Mouse (Mus musculus) C2C12 (cell line): ENCODE data around the gene Dnaaf1.

Experiments
- CEBPB ChIP-seq: IDR thresholded peaks from one replicate; pipeline ENCODE4 v1.6.1; 2011; ENCODE audit warnings: low read depth, mild to moderate bottlenecking, control low read depth, moderate library complexity
- CTCF ChIP-seq: IDR thresholded peaks from one replicate; pipeline ENCODE4 v1.5.1; 2011; ENCODE audit not compliant: control insufficient read depth, insufficient read depth, insufficient read length
- MAX ChIP-seq: IDR thresholded peaks from one replicate; pipeline ENCODE4 v1.6.1; 2011; ENCODE audit warnings: mild to moderate bottlenecking, control low read depth
- MYOG ChIP-seq: IDR thresholded peaks from one replicate; pipeline ENCODE4 v1.6.1; 2011; ENCODE audit not compliant: control insufficient read depth, insufficient read length; ENCODE audit errors: extremely low read depth
- USF1 ChIP-seq: IDR thresholded peaks from one replicate; pipeline ENCODE4 v1.6.1; 2011; ENCODE audit warnings: low read depth, mild to moderate bottlenecking, control low read depth, moderate library complexity

DNA sequence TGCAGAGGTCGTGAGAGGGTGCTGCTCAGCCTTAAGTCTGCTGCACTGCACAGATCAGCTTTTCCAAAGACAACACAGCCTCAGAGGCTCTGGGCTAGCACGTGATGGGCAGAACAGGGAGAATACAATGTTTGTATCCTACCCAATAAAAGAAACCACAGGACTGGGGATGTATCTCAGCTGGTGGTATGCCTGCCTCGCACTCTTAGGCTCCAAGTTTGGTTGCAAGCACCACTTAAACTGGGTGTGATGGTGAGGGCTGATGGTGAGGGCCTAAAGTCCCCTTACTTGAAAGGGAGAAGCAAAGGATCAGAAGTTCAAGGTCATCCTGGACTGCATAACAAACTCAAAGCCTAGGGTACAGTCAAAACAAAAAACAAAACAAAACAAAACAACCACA lies 30.4 kb upstream of the Dnaaf1 start:
- no peak for TF ChIP-seq CTCF
- no peak for TF ChIP-seq USF1
- TF ChIP-seq MAX: no peak
- no peak for TF ChIP-seq MYOG
- no peak for TF ChIP-seq CEBPB
